8 mouse cellular contexts compared by ENCODE assay signal in genomic region chr2:32981725-32982271, GRCm38 (mm10). TPM values are rescaled to one million over a fixed set of nuclear protein-coding genes. Genes with fewer than 3 reads are reported as not detected.
DNase-seq lines count a peak whose midpoint lies in the region; ATAC-seq lines count a peak whose summit lies in the region.

Slc2a8 (minus strand) TSS chr2:32982083.

- peak; percentile 97 for ATAC-seq in hindbrain, embryonic 11.5 days (ENCODE audit: low FRiP score)

- H3K27me3 ChIP-seq in hindbrain, embryonic 11.5 days (ENCODE audit: control insufficient read depth, insufficient read depth, low read length): no peaks in the 10 kb centered on the region

- no peaks in the 10 kb centered on the region for H3K9me3 ChIP-seq in hindbrain, embryonic 11.5 days (ENCODE audit: control insufficient read depth, low read length)

- peak within 1 kb of the TSS; percentile 92 for H3K9ac ChIP-seq in hindbrain, embryonic 11.5 days (ENCODE audit: low read depth, low read length)

- peak; percentile 94 for DNase-seq in Muller cell, postnatal 12 days (ENCODE audit: inconsistent ontology term)
- peak; percentile 96 for DNase-seq in cerebellum, adult 9-11 months
- DNase-seq in frontal cortex, adult 2 months (ENCODE audit: extremely low spot score in 1 of 2, low spot score in 1 of 2): peak; percentile 92 to 95
- DNase-seq in hindbrain, embryonic 11.5 days (ENCODE audit: low spot score): peak; percentile 88
- DNase-seq in layer of hippocampus, postnatal 10 days (ENCODE audit: low spot score in 2 of 2): peak; percentile 80 to 87
- peak; percentile 94 for DNase-seq in lung, postnatal 10 days
- DNase-seq in ovary, postnatal 36 days (ENCODE audit: low spot score): peak; percentile 85
- peak; percentile 77 for DNase-seq in thymus, postnatal 25 days

- H3K4me3 ChIP-seq in hindbrain, embryonic 11.5 days (ENCODE audit: low read depth, low read length): peak within 1 kb of the TSS; percentile 86

- peak within 1 kb of the TSS; percentile 99 for H3K4me2 ChIP-seq in hindbrain, embryonic 11.5 days (replicated peaks; ENCODE audit: low read depth, low read length)

- peaks cover 5% of the 10 kb centered on the region; the same call in 1 of the 2 replicates for H3K4me1 ChIP-seq in hindbrain, embryonic 11.5 days (replicated peaks; ENCODE audit: control insufficient read depth, insufficient read depth, low read length)

- peak within 1 kb of the TSS; percentile 65; the same call in 1 of the 2 replicates for H3K27ac ChIP-seq in hindbrain, embryonic 11.5 days (ENCODE audit: low read depth, low read length)

- under 1% methylated on average over 50 of the region's 50 CpGs for WGBS in hindbrain, embryonic 11.5 days

- H3K36me3 ChIP-seq in hindbrain, embryonic 11.5 days (ENCODE audit: control insufficient read depth, insufficient read depth, low read length): no peaks in the 10 kb centered on the region

RNA-seq across cellular contexts. Expression of gene Slc2a8, which starts in this region (rescaled TPM):
- polyA plus RNA-seq in frontal cortex, adult 2 months (2012; rRNA removed): 37.7 and 40.8 TPM in 2 replicates
- polyA plus RNA-seq in hindbrain, embryonic 11.5 days (2014; fragmentation: Nextera tagmentation; extraction: Ambion mirVana): 9.3 and 10.5 TPM in 2 replicates
- 10 to 100 TPM; 23.2 to 26.9 TPM for total RNA-seq in layer of hippocampus, postnatal 10 days (2021)

Comparison
In these comparisons a context has a peak if more than half of its experiments do, and no peak if none do; other contexts are left out.
1. Peak in every context shown above with its lines: DNase-seq, ATAC-seq, H3K4me3 ChIP-seq and H3K27ac ChIP-seq.